Mouse (Mus musculus) embryonic facial prominence, embryonic 13.5 days (tissue): ENCODE results near the gene Tekt4. TPM values are rescaled to one million over a fixed set of nuclear protein-coding genes. Genes with fewer than 3 reads are reported as not detected.

Source experiments
- ATAC-seq: fragments of 200-750 bp; cut with Nextera tagmentation; 2 replicates; pipeline ENCODE4 v1.8.0; 2017; ENCODE audit warnings: low read depth; ENCODE audit not compliant: insufficient number of reproducible peaks, insufficient read depth, low FRiP score, low TSS enrichment
- H3K27ac ChIP-seq: fragments of 300-500 bp; sonication (generic); 2 replicates; pipeline ENCODE4 v1.5.1; 2015; ENCODE audit warnings: moderate library complexity, mild to moderate bottlenecking, inconsistent platforms
- H3K27me3 ChIP-seq: fragments of 300-500 bp; sonication (generic); 2 replicates; pipeline ENCODE4 v1.6.1; 2015; ENCODE audit warnings: mild to moderate bottlenecking, inconsistent platforms
- H3K36me3 ChIP-seq: fragments of 300-500 bp; sonication (generic); 2 replicates; pipeline ENCODE4 v1.6.1; 2015; ENCODE audit warnings: mild to moderate bottlenecking, inconsistent platforms
- H3K4me1 ChIP-seq: fragments of 300-500 bp; sonication (generic); 2 replicates; pipeline ENCODE4 v1.6.1; 2015; ENCODE audit warnings: inconsistent platforms
- H3K4me2 ChIP-seq: fragments of 300-500 bp; sonication (generic); 2 replicates; pipeline ENCODE4 v1.6.1; 2015; ENCODE audit warnings: moderate library complexity, mild to moderate bottlenecking, inconsistent platforms
- H3K4me3 ChIP-seq: fragments of 300-500 bp; sonication (generic); 2 replicates; pipeline ENCODE4 v1.5.1; 2015; ENCODE audit warnings: mild to moderate bottlenecking, inconsistent platforms
- H3K9ac ChIP-seq: fragments of 300-500 bp; sonication (generic); 2 replicates; pipeline ENCODE4 v1.6.1; 2015; ENCODE audit warnings: mild to moderate bottlenecking, inconsistent platforms
- H3K9me3 ChIP-seq: fragments of 300-500 bp; sonication (generic); 2 replicates; pipeline ENCODE4 v1.6.1; 2016; ENCODE audit warnings: inconsistent platforms
- WGBS: fragments of 180-500 bp; shearing (Covaris S2); methylation state at CpG from one replicate; pipeline ENCODE4 v1.1.7; 2015; ENCODE audit warnings: mixed read lengths; 5-methylcytosine and 5-hydroxymethylcytosine counted together
- polyA plus RNA-seq: library from polyadenylated mRNA; unstranded; fragments of >200 nt; fragmentation: Nextera tagmentation; extraction: Ambion mirVana; gene quantifications from 2 replicates; pipeline ENCODE4 v1.2.1, GENCODE M21; 2015

The Tekt4 gene
- polyA plus RNA-seq, 1 experiment from 2014 or later: not detected

GRCm38 (mm10) chr17:25415421-25415913 lies 38.9 kb upstream of the Tekt4 start:
- H3K4me2 ChIP-seq: peak overlapping the region; percentile 36
- 6% methylated on average over 5 of the region's 6 CpGs for WGBS
- no peaks in the 10 kb centered on the region for H3K9me3 ChIP-seq
- H3K27me3 ChIP-seq: no peaks in the 10 kb centered on the region
- H3K4me3 ChIP-seq: no peak overlapping the region
- ATAC-seq: no peak; the same call in none of the 2 replicates
- H3K36me3 ChIP-seq: 0 out of 2 replicates have a peak, but pooled peaks cover 5% of the 10 kb centered on the region
- H3K27ac ChIP-seq: peak overlapping the region; percentile 83
- H3K9ac ChIP-seq: 0 out of 2 replicates have a peak overlapping the region, but pooled peaks have one; percentile 38
- peaks cover 74% of the 10 kb centered on the region for H3K4me1 ChIP-seq

- WGBS: 6% methylated on average over 3 of the region's 3 CpGs
Measured at GRCm38 (mm10) chr17:25416219-25416618, 38.2 kb upstream of the Tekt4 start.

GRCm38 (mm10) chr17:25417990-25418389 lies 36.4 kb upstream of the Tekt4 start:
- no peaks in the 10 kb centered on the region for H3K9me3 ChIP-seq
- no peak overlapping the region for H3K4me2 ChIP-seq
- peaks cover 23% of the 10 kb centered on the region for H3K36me3 ChIP-seq
- H3K27me3 ChIP-seq: no peaks in the 10 kb centered on the region
- no peak overlapping the region for H3K27ac ChIP-seq
- 84% methylated on average over 6 of the region's 6 CpGs for WGBS
- H3K9ac ChIP-seq: no peak overlapping the region
- H3K4me1 ChIP-seq: peaks cover 73% of the 10 kb centered on the region
- no peak overlapping the region for H3K4me3 ChIP-seq
- no peak for ATAC-seq

More at GRCm38 (mm10) chr17:25416219-25416618, 38.2 kb upstream of the Tekt4 start:
- no peak for ATAC-seq
- 0 out of 2 replicates have a peak, but pooled peaks cover 10% of the 10 kb centered on the region for H3K36me3 ChIP-seq
- H3K4me2 ChIP-seq: peak overlapping the region; percentile 36
- no peaks in the 10 kb centered on the region for H3K9me3 ChIP-seq
- peak overlapping the region; percentile 83 for H3K27ac ChIP-seq
- H3K4me1 ChIP-seq: peaks cover 74% of the 10 kb centered on the region
- 0 out of 2 replicates have a peak overlapping the region, but pooled peaks have one; percentile 12 for H3K4me3 ChIP-seq
- H3K27me3 ChIP-seq: no peaks in the 10 kb centered on the region
- H3K9ac ChIP-seq: peak overlapping the region; percentile 38; the same call in 1 of the 2 replicates

GRCm38 (mm10) chr17:25418926-25419325 lies 35.5 kb upstream of the Tekt4 start:
- WGBS: 48% methylated on average over 9 of the region's 9 CpGs
- Histone ChIP-seq H3K4me1 (peaks cover 70% of the 10 kb centered on the region), H3K9ac (no peak overlapping the region)

GRCm38 (mm10) chr17:25420998-25421397 lies 33.4 kb upstream of the Tekt4 start:
- Histone ChIP-seq H3K4me3 (no peak overlapping the region), H3K27ac (peak overlapping the region; percentile 22; the same call in 1 of the 2 replicates), H3K36me3 (peaks cover 34% of the 10 kb centered on the region), H3K4me1 (peaks cover 50% of the 10 kb centered on the region), H3K27me3 (no peaks in the 10 kb centered on the region), H3K9me3 (no peaks in the 10 kb centered on the region), H3K4me2 (no peak overlapping the region), H3K9ac (no peak overlapping the region)
- 81% methylated on average over 3 of the region's 3 CpGs for WGBS
- no peak for ATAC-seq

More at GRCm38 (mm10) chr17:25418926-25419325, 35.5 kb upstream of the Tekt4 start:
- Histone ChIP-seq H3K4me3 (no peak overlapping the region), H3K9me3 (no peaks in the 10 kb centered on the region), H3K4me2 (no peak overlapping the region), H3K27ac (no peak overlapping the region), H3K27me3 (no peaks in the 10 kb centered on the region), H3K36me3 (peaks cover 32% of the 10 kb centered on the region)
- ATAC-seq: no peak

- no peak overlapping the region; the same call in 1 of the 2 replicates for H3K9ac ChIP-seq
- ATAC-seq: no peak
Measured at GRCm38 (mm10) chr17:25424526-25425080, 29.8 kb upstream of the Tekt4 start.

GRCm38 (mm10) chr17:25425996-25426395 lies 28.4 kb upstream of the Tekt4 start:
- H3K4me3 ChIP-seq: no peak overlapping the region
- no peak overlapping the region for H3K9ac ChIP-seq
- peaks cover 44% of the 10 kb centered on the region for H3K36me3 ChIP-seq
- no peak overlapping the region for H3K4me2 ChIP-seq
- no peaks in the 10 kb centered on the region for H3K9me3 ChIP-seq
- no peak overlapping the region for H3K27ac ChIP-seq
- 83% methylated on average over 2 of the region's 2 CpGs for WGBS
- no peak for ATAC-seq
- H3K4me1 ChIP-seq: peaks cover 50% of the 10 kb centered on the region
- H3K27me3 ChIP-seq: peaks cover 5% of the 10 kb centered on the region

More at GRCm38 (mm10) chr17:25424526-25425080, 29.8 kb upstream of the Tekt4 start:
- H3K4me3 ChIP-seq: no peak overlapping the region
- H3K9me3 ChIP-seq: no peaks in the 10 kb centered on the region
- no peaks in the 10 kb centered on the region for H3K27me3 ChIP-seq
- H3K27ac ChIP-seq: no peak overlapping the region
- 43% methylated on average over 8 of the region's 8 CpGs for WGBS
- H3K36me3 ChIP-seq: peaks cover 47% of the 10 kb centered on the region
- peaks cover 50% of the 10 kb centered on the region for H3K4me1 ChIP-seq
- H3K4me2 ChIP-seq: no peak overlapping the region

- H3K27me3 ChIP-seq: peaks cover 12% of the 10 kb centered on the region
- peak overlapping the region; percentile 18; the same call in 1 of the 2 replicates for H3K4me2 ChIP-seq
- H3K4me1 ChIP-seq: peaks cover 58% of the 10 kb centered on the region
- peaks cover 33% of the 10 kb centered on the region for H3K36me3 ChIP-seq
- ATAC-seq: peak; percentile 67; the same call in 1 of the 2 replicates
- peak overlapping the region; percentile 34; the same call in 1 of the 2 replicates for H3K27ac ChIP-seq
- no peak overlapping the region for H3K9ac ChIP-seq
- H3K9me3 ChIP-seq: no peaks in the 10 kb centered on the region
- WGBS: 35% methylated on average over 10 of the region's 10 CpGs
- no peak overlapping the region for H3K4me3 ChIP-seq
Measured at GRCm38 (mm10) chr17:25427441-25427840, 27.0 kb upstream of the Tekt4 start.

- Histone ChIP-seq H3K4me1 (peaks cover 65% of the 10 kb centered on the region), H3K27ac (no peak overlapping the region), H3K9me3 (no peaks in the 10 kb centered on the region), H3K36me3 (peaks cover 18% of the 10 kb centered on the region), H3K9ac (no peak overlapping the region), H3K4me3 (no peak overlapping the region), H3K4me2 (peak overlapping the region; percentile 93; the same call in 1 of the 2 replicates), H3K27me3 (peaks cover 12% of the 10 kb centered on the region)
- no peak for ATAC-seq
- WGBS: 45% methylated on average over 5 of the region's 5 CpGs
Measured at GRCm38 (mm10) chr17:25429240-25429639, 25.2 kb upstream of the Tekt4 start.

GRCm38 (mm10) chr17:25429886-25430285 lies 24.5 kb upstream of the Tekt4 start:
- H3K4me3 ChIP-seq: no peak overlapping the region
- 50% methylated on average over 6 of the region's 6 CpGs for WGBS
- peaks cover 12% of the 10 kb centered on the region for H3K27me3 ChIP-seq
- H3K9ac ChIP-seq: peak overlapping the region; percentile 41; the same call in 1 of the 2 replicates
- no peak for ATAC-seq
- H3K4me2 ChIP-seq: peak overlapping the region; percentile 93
- H3K36me3 ChIP-seq: peaks cover 18% of the 10 kb centered on the region
- H3K9me3 ChIP-seq: no peaks in the 10 kb centered on the region
- 0 out of 2 replicates have a peak overlapping the region, but pooled peaks have one; percentile 7 for H3K27ac ChIP-seq
- peaks cover 72% of the 10 kb centered on the region for H3K4me1 ChIP-seq

GRCm38 (mm10) chr17:25430534-25430933 lies 23.9 kb upstream of the Tekt4 start:
- no peak for ATAC-seq
- Histone ChIP-seq H3K27me3 (peaks cover 12% of the 10 kb centered on the region), H3K4me3 (no peak overlapping the region), H3K4me2 (peak overlapping the region; percentile 93), H3K4me1 (peaks cover 78% of the 10 kb centered on the region), H3K36me3 (peaks cover 18% of the 10 kb centered on the region), H3K27ac (0 out of 2 replicates have a peak overlapping the region, but pooled peaks have one; percentile 7), H3K9me3 (no peaks in the 10 kb centered on the region), H3K9ac (0 out of 2 replicates have a peak overlapping the region, but pooled peaks have one; percentile 27)
- WGBS: 26% methylated on average over 8 of the region's 8 CpGs
